Mouse (Mus musculus) testis, adult 2 months (tissue): ENCODE measurements around the gene Prps2.

Experiments used
- CTCF ChIP-seq: fragments of 200-500 bp; IDR thresholded peaks from 2 replicates; pipeline ENCODE4 v1.5.1; 2012; ENCODE audit warnings: low read depth, mild to moderate bottlenecking, inconsistent platforms, low read length, moderate library complexity; ENCODE audit not compliant: control insufficient read depth, insufficient read depth, insufficient replicate concordance
- POLR2A ChIP-seq: fragments of 200-500 bp; IDR thresholded peaks from 2 replicates; pipeline ENCODE4 v1.6.1; 2012; ENCODE audit warnings: low read depth, mild to moderate bottlenecking, inconsistent platforms, low read length, moderate library complexity; ENCODE audit not compliant: control insufficient read depth

DNA sequence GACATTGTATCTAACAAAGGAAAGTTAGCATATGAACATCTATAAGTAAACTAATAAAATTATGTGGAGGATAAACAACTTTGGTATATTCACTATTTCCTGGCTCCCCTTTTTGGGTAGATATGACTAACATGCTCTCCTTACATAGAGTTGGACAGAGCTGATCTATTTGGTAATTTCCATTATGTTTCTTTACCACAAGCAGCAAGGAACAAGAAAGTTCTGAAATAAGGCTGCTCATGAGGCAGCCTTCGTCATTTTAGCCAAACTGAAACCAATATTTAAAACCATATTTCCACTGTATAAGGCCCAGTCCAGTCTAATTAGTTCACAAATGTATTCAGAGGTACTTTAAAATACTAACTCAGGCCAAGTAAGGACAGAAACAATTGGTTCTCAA lies 36.1 kb downstream of the Prps2 start:
- TF ChIP-seq CTCF (no peak), POLR2A (no peak)
